Mouse (Mus musculus): ENCODE results near the gene Ptpre.
"Not testable (repeated sequence)": the region's sequence is repeated elsewhere in the genome, so short reads cannot be mapped to it uniquely, and the experiment has no call there.

Gene Ptpre

DNA sequence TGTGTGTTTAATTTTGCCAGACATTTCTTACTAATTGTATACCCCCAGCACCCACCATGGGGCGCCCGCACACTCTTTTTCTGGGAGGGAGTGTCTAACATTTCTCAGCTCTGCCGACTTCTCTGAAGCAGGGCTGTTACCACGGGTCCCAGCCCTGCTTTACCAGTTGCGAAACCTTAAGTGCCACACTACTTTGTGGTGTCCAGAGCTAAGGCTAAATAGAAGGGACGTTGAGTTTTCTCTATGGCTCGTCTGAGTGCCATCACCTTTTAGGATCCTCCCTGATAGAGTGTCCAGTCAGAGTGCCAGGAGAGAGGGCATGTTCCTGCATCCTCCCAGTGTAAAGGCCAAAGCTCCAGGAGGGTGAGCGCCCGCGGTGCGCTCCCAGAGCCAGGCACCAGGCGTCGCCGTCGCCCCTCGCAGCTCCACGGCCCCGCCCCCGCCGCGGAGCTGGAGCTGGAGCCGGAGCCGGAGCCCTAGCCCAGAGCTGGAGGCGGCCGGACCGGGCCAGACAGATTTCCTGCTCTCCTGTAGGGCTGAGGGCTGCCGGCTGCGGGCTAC, at the start of gene Ptpre:
Ptpre (plus strand) TSS at position 141 of the 561 bp plus-strand sequence.
- Histone ChIP-seq H3K9me3 (ENCODE audit: low read length) (no peaks in the 10 kb centered on the region), H3K4me3 (replicated peaks; ENCODE audit: low read length) (peak within 1 kb of the TSS; percentile 85), H3K4me1 (replicated peaks; ENCODE audit: low read depth, low read length) (peaks cover 7% of the 10 kb centered on the region; the same call in 1 of the 2 replicates), H3K27me3 (ENCODE audit: insufficient read depth, low read length) (peaks cover 57% of the 10 kb centered on the region), H3K36me3 (ENCODE audit: insufficient read depth, low read length) (no peaks in the 10 kb centered on the region)
- TF ChIP-seq NANOG (IDR thresholded peaks at IDR 0.05; ENCODE audit: borderline replicate concordance, low read length): no peak
- TF ChIP-seq POU5F1 (IDR thresholded peaks at IDR 0.05; ENCODE audit: borderline replicate concordance, low read length): no peak
- no peak; the same call in 1 of the 2 replicates for TF ChIP-seq CTCF (conservative IDR thresholded peaks at IDR 0.05; ENCODE audit: low read length)

- TF ChIP-seq NANOG (IDR thresholded peaks at IDR 0.05; ENCODE audit: borderline replicate concordance, low read length): no peak
- TF ChIP-seq CTCF (conservative IDR thresholded peaks at IDR 0.05; ENCODE audit: low read length): peak; percentile 80
- Histone ChIP-seq H3K4me3 (replicated peaks; ENCODE audit: low read length) (no peak overlapping the region), H3K27me3 (ENCODE audit: insufficient read depth, low read length) (peaks cover 12% of the 10 kb centered on the region), H3K4me1 (replicated peaks; ENCODE audit: low read depth, low read length) (peaks cover 33% of the 10 kb centered on the region), H3K36me3 (ENCODE audit: insufficient read depth, low read length) (no peaks in the 10 kb centered on the region), H3K9me3 (ENCODE audit: low read length) (peaks cover 16% of the 10 kb centered on the region)
Observed at GRCm38 (mm10) chr7:135488214-135488810, 49.0 kb upstream of the Ptpre start.

DNA sequence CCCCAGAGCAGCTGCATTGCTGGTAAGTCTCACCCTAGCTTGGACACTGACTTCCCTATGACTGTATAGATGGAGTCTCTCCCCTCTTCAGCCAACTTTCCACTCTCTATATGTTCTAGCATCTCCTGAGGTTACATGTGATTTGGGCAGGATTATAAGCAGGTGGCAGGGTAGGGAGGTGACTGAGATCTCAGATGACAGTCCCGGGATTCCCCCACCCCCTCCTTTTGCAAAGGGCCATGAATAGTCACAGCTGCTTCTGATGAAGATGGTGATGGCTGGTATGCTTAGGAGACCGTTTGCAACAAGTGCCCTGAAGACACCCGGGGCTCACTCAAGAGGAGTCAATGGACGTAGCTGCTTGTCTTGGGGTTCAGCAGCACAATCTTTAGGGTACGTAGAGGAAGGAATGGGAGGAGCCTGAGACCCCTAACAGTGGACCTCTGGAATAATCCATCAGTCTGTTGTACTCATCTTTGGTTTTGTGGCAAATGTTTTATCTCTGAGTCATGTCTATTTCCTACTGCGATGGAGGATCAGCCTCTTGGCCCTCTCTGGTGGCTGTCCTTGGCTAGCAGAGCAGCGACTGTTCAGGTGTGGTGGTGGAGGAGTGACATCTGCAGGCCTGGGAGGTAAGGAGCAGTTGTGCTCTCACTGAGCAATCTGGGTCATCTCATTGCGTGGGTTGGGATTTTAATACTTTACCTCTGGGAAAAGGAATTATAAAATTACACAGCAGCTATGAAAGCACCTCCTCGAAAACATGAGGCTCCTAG, 47.4 kb upstream of the Ptpre start:
- TF ChIP-seq NANOG (IDR thresholded peaks at IDR 0.05; ENCODE audit: borderline replicate concordance, low read length) (no peak), POU5F1 (IDR thresholded peaks at IDR 0.05; ENCODE audit: borderline replicate concordance, low read length) (no peak), CTCF (conservative IDR thresholded peaks at IDR 0.05; ENCODE audit: low read length) (no peak)
- Histone ChIP-seq H3K27me3 (ENCODE audit: insufficient read depth, low read length) (peaks cover 10% of the 10 kb centered on the region), H3K36me3 (ENCODE audit: insufficient read depth, low read length) (no peaks in the 10 kb centered on the region), H3K9me3 (ENCODE audit: low read length) (peaks cover 5% of the 10 kb centered on the region; the same call in 1 of the 2 replicates), H3K4me3 (replicated peaks; ENCODE audit: low read length) (no peak overlapping the region), H3K4me1 (replicated peaks; ENCODE audit: low read depth, low read length) (peaks cover 19% of the 10 kb centered on the region)

GRCm38 (mm10) chr7:135490500-135490886, 46.8 kb upstream of the Ptpre start:
- H3K4me1 ChIP-seq (replicated peaks; ENCODE audit: low read depth, low read length): peaks cover 16% of the 10 kb centered on the region
- no peak overlapping the region for H3K4me3 ChIP-seq (replicated peaks; ENCODE audit: low read length)
- peaks cover 10% of the 10 kb centered on the region for H3K27me3 ChIP-seq (ENCODE audit: insufficient read depth, low read length)
- TF ChIP-seq CTCF (conservative IDR thresholded peaks at IDR 0.05; ENCODE audit: low read length): no peak
- peaks cover 5% of the 10 kb centered on the region; the same call in 1 of the 2 replicates for H3K9me3 ChIP-seq (ENCODE audit: low read length)
- no peaks in the 10 kb centered on the region for H3K36me3 ChIP-seq (ENCODE audit: insufficient read depth, low read length)

- Histone ChIP-seq H3K9me3 (ENCODE audit: low read length) (peaks cover 5% of the 10 kb centered on the region; the same call in 1 of the 2 replicates), H3K27me3 (ENCODE audit: insufficient read depth, low read length) (no peaks in the 10 kb centered on the region)
- TF ChIP-seq POU5F1 (IDR thresholded peaks at IDR 0.05; ENCODE audit: borderline replicate concordance, low read length): no peak
- no peak for TF ChIP-seq NANOG (IDR thresholded peaks at IDR 0.05; ENCODE audit: borderline replicate concordance, low read length)
Observed at GRCm38 (mm10) chr7:135495303-135495702, 42.0 kb upstream of the Ptpre start.

DNA sequence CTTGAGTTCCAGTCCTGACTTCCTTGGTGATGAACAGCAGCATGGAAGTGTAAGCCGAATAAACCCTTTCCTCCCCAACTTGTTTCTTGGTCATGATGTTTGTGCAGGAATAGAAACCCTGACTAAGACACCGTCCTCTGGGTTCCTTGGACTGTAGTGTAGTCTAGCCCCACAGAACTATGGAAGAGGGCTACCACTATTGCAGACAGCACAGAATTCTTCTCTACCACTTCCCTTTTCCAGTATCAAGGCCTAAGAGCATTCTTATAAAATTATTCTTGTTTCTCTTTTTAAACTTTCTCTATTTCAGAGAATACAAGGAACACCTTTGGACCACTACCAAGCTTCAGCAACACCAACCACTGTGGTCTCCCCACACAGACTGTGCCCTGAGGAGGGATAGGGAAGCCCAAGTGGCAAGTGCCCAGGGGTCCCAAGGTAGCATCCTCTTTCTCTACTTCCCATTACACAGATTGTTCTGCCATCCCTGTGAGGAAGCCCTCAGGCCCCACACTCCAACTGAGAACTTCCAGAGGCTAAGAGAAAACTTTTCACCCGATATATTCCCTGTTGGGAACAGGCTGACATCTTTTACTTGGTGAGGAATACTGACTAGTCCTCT, 38.6 kb upstream of the Ptpre start:
- no peak for TF ChIP-seq POU5F1 (IDR thresholded peaks at IDR 0.05; ENCODE audit: borderline replicate concordance, low read length)
- TF ChIP-seq CTCF (conservative IDR thresholded peaks at IDR 0.05; ENCODE audit: low read length): no peak
- TF ChIP-seq NANOG (IDR thresholded peaks at IDR 0.05; ENCODE audit: borderline replicate concordance, low read length): no peak
- H3K4me1 ChIP-seq (replicated peaks; ENCODE audit: low read depth, low read length): no peaks in the 10 kb centered on the region
- no peak overlapping the region for H3K4me3 ChIP-seq (replicated peaks; ENCODE audit: low read length)
- no peaks in the 10 kb centered on the region for H3K36me3 ChIP-seq (ENCODE audit: insufficient read depth, low read length)
- H3K9me3 ChIP-seq (ENCODE audit: low read length): no peaks in the 10 kb centered on the region
- no peaks in the 10 kb centered on the region for H3K27me3 ChIP-seq (ENCODE audit: insufficient read depth, low read length)

More at GRCm38 (mm10) chr7:135495303-135495702, 42.0 kb upstream of the Ptpre start:
- Histone ChIP-seq H3K4me3 (replicated peaks; ENCODE audit: low read length) (no peak overlapping the region), H3K36me3 (ENCODE audit: insufficient read depth, low read length) (no peaks in the 10 kb centered on the region), H3K4me1 (replicated peaks; ENCODE audit: low read depth, low read length) (no peaks in the 10 kb centered on the region)

DNA sequence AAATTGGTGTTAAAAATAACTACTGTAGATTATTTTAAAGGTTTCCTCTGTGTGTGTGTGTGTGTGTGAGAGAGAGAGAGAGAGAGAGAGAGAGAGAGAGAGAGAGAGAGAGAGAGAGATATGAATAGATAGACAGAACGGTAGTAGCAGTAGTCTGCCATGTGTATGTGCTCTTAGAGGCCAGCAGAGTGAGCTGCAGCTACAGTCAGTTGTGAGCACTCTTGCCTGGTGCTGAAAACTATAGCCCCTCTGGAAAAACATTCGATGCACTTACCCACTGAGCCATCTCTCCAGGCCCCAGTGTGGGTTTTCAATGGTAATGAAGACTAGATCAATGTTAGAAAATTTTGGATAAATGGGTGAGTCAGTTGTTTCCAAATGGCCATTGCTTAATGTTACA, 37.9 kb upstream of the Ptpre start:
- no peaks in the 10 kb centered on the region for H3K27me3 ChIP-seq (ENCODE audit: insufficient read depth, low read length)
- H3K4me1 ChIP-seq (replicated peaks; ENCODE audit: low read depth, low read length): no peaks in the 10 kb centered on the region
- H3K4me3 ChIP-seq (replicated peaks; ENCODE audit: low read length): no peak overlapping the region
- H3K36me3 ChIP-seq (ENCODE audit: insufficient read depth, low read length): no peaks in the 10 kb centered on the region
- no peak for TF ChIP-seq POU5F1 (IDR thresholded peaks at IDR 0.05; ENCODE audit: borderline replicate concordance, low read length)
- TF ChIP-seq NANOG (IDR thresholded peaks at IDR 0.05; ENCODE audit: borderline replicate concordance, low read length): no peak
- no peak for TF ChIP-seq CTCF (conservative IDR thresholded peaks at IDR 0.05; ENCODE audit: low read length)
- H3K9me3 ChIP-seq (ENCODE audit: low read length): no peaks in the 10 kb centered on the region

GRCm38 (mm10) chr7:135506506-135506905, 30.8 kb upstream of the Ptpre start:
- peaks cover 30% of the 10 kb centered on the region for H3K9me3 ChIP-seq (ENCODE audit: low read length)
- not testable (repeated sequence) for H3K4me1 ChIP-seq (replicated peaks; ENCODE audit: low read depth, low read length); H3K27me3 ChIP-seq (ENCODE audit: insufficient read depth, low read length); H3K4me3 ChIP-seq (replicated peaks; ENCODE audit: low read length); H3K36me3 ChIP-seq (ENCODE audit: insufficient read depth, low read length)

All from E14TG2a.4 (cell line).